32 mouse cellular contexts compared by ENCODE assay signal in the genomic region with DNA sequence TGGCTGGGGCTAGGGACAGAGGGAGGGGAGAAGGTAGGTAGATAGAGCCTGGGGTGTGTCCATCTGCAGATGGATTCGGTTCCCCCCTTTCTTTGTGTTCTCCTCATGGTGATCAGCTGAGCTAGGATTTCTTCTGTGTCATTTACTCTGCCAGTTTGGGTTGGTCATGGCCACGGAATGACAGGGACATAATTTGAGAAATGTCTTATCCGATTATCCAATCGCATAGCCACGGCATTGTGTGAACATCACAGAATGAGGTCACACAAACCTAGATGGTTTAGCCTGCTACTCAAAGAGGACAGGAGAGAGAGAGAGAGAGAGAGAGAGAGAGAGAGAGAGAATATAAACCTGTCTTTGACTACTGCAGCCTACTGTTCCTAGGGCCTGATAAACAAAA. TPM values are rescaled to one million over a fixed set of nuclear protein-coding genes. Genes with fewer than 3 reads are reported as not detected.
A peak's percentile ranks its signal among the peaks of the same experiment; 100 is the strongest.
DNase-seq lines count a peak whose midpoint lies in the region; ATAC-seq and TF ChIP-seq lines count a peak whose summit lies in the region.
"Had no signal": no experiment of that assay in that cellular context is flagged by ENCODE, and none has a peak within 500 bp of the region (broad histone marks: within the 10 kb centered on the region; RNA-seq: fewer than 3 reads in every experiment).

No protein-coding gene starts in this region.

- 68% methylated on average over 5 of the region's 5 CpGs for WGBS in liver, adult 2 months
- WGBS in liver, embryonic 12.5 days (ENCODE audit: insufficient replicate concordance): 70% methylated on average over 5 of the region's 5 CpGs
- 83% methylated on average over 5 of the region's 5 CpGs for WGBS in forebrain, embryonic 14.5 days

- DNase-seq in cerebellum, postnatal 10 days: peak; percentile 17
- DNase-seq in cerebellum, postnatal 14 days: no peak
- DNase-seq in liver, adult 2 months (ENCODE audit: extremely low read depth, low read depth, low spot score): no peak
- DNase-seq in naive thymus-derived CD4-positive, alpha-beta T cell, adult 2 months (ENCODE audit: low read depth): peak; percentile 12
- DNase-seq in right cerebral cortex, adult 18-20 months: no peak
- no peak for DNase-seq in forebrain, embryonic 14.5 days (ENCODE audit: low spot score)
- DNase-seq: adrenal gland, adult 8-10 months; adrenal gland, postnatal 36 days; B cell, adult 2 months; cerebellum, adult 18-20 months; cerebellum, adult 9-10 months; cerebellum, postnatal 36 days; embryo, embryonic 11 days; gastrocnemius, postnatal 10 days; gastrocnemius, postnatal 36 days; heart, adult 2 months; heart, postnatal 14 days; heart, postnatal 4 days had no signal

- no peak for ATAC-seq in liver, embryonic 12.5 days
- ATAC-seq in forebrain, embryonic 14.5 days: no peak
- ATAC-seq: forebrain, embryonic 16.5 days; hindbrain, postnatal 0 days had no signal

- no peaks in the 10 kb centered on the region for H3K9me3 ChIP-seq in liver, embryonic 12.5 days (replicated peaks)
- H3K9me3 ChIP-seq in forebrain, embryonic 14.5 days (replicated peaks; ENCODE audit: control insufficient read depth, low read length): no peaks in the 10 kb centered on the region
- H3K9me3 ChIP-seq: embryonic facial prominence, embryonic 10.5 days; embryonic facial prominence, embryonic 13.5 days; forebrain, embryonic 12.5 days; G1E; heart, embryonic 10.5 days; heart, embryonic 13.5 days had no signal

- H3K9ac ChIP-seq in liver, adult 2 months (ENCODE audit: low read depth, low read length): 0 out of 2 replicates have a peak overlapping the region, but pooled peaks have one; percentile 11
- H3K9ac ChIP-seq in liver, embryonic 12.5 days: no peak overlapping the region
- H3K9ac ChIP-seq in forebrain, embryonic 14.5 days (ENCODE audit: low read length): no peak overlapping the region
- H3K9ac ChIP-seq: embryonic facial prominence, embryonic 13.5 days; forebrain, embryonic 12.5 days; heart, embryonic 13.5 days; hindbrain, embryonic 14.5 days had no signal

- no peaks in the 10 kb centered on the region for H3K79me2 ChIP-seq in liver, adult 2 months (ENCODE audit: control insufficient read depth, insufficient read depth, low read length)

- peak overlapping the region; percentile 64 for H3K27ac ChIP-seq in liver, adult 2 months (replicated peaks; ENCODE audit: insufficient read depth, low read depth, low read length)
- no peak overlapping the region for H3K27ac ChIP-seq in liver, embryonic 12.5 days
- no peak overlapping the region for H3K27ac ChIP-seq in forebrain, embryonic 14.5 days (ENCODE audit: low read depth, low read length)
- H3K27ac ChIP-seq: embryonic facial prominence, embryonic 10.5 days; embryonic facial prominence, embryonic 13.5 days; forebrain, embryonic 12.5 days; heart, adult 2 months; heart, embryonic 10.5 days; heart, embryonic 13.5 days; hindbrain, embryonic 14.5 days; hindbrain, postnatal 0 days had no signal

- H3K4me2 ChIP-seq in liver, embryonic 12.5 days: no peak overlapping the region
- no peak overlapping the region for H3K4me2 ChIP-seq in forebrain, embryonic 14.5 days (ENCODE audit: low read length)
- H3K4me2 ChIP-seq: embryonic facial prominence, embryonic 13.5 days; forebrain, embryonic 12.5 days; heart, embryonic 13.5 days; hindbrain, embryonic 14.5 days had no signal

- TF ChIP-seq CTCF in liver, adult 2 months (IDR thresholded peaks at IDR 0.05; ENCODE audit: low read depth, low read length): no peak

- no peak for TF ChIP-seq POLR2A in liver, adult 2 months (IDR thresholded peaks at IDR 0.05; ENCODE audit: extremely low read depth, insufficient read depth, low read length)

- no peaks in the 10 kb centered on the region for H3K27me3 ChIP-seq in liver, adult 2 months (ENCODE audit: control insufficient read depth, insufficient read depth, low read length)
- peaks cover 10% of the 10 kb centered on the region; the same call in 1 of the 2 replicates for H3K27me3 ChIP-seq in liver, embryonic 12.5 days (replicated peaks)
- H3K27me3 ChIP-seq in forebrain, embryonic 14.5 days (replicated peaks; ENCODE audit: control insufficient read depth, insufficient read depth, low read length): no peaks in the 10 kb centered on the region
- H3K27me3 ChIP-seq: embryonic facial prominence, embryonic 13.5 days; forebrain, embryonic 12.5 days; heart, embryonic 13.5 days had no signal

- H3K4me1 ChIP-seq in liver, adult 2 months (ENCODE audit: control insufficient read depth, insufficient read depth, low read length): peaks cover 15% of the 10 kb centered on the region
- H3K4me1 ChIP-seq in liver, embryonic 12.5 days: no peaks in the 10 kb centered on the region
- no peaks in the 10 kb centered on the region for H3K4me1 ChIP-seq in forebrain, embryonic 14.5 days (ENCODE audit: control insufficient read depth, insufficient read depth, low read length)

- H3K4me3 ChIP-seq in liver, adult 2 months (ENCODE audit: insufficient read depth, low read depth, low read length): no peak overlapping the region
- no peak overlapping the region for H3K4me3 ChIP-seq in liver, embryonic 12.5 days
- no peak overlapping the region for H3K4me3 ChIP-seq in forebrain, embryonic 14.5 days (ENCODE audit: low read depth, low read length)
- H3K4me3 ChIP-seq: embryonic facial prominence, embryonic 10.5 days; embryonic facial prominence, embryonic 13.5 days; erythroblast, embryonic 14.5 days; forebrain, embryonic 12.5 days; heart, adult 2 months; heart, embryonic 10.5 days; heart, embryonic 13.5 days had no signal

- H3K36me3 ChIP-seq in liver, adult 2 months (ENCODE audit: control insufficient read depth, insufficient read depth, low read length): peaks cover 10% of the 10 kb centered on the region
- H3K36me3 ChIP-seq in liver, embryonic 12.5 days: no peaks in the 10 kb centered on the region
- H3K36me3 ChIP-seq in forebrain, embryonic 14.5 days (ENCODE audit: control insufficient read depth, insufficient read depth, low read length): no peaks in the 10 kb centered on the region
- H3K36me3 ChIP-seq: embryonic facial prominence, embryonic 10.5 days; embryonic facial prominence, embryonic 13.5 days; forebrain, embryonic 12.5 days; G1E had no signal

RNA-seq across cellular contexts. Expression of gene Slc47a2, which starts 12.7 kb away (rescaled TPM):
- total RNA-seq in liver, adult 2 months (2014; rRNA removed): not detected in 2 replicates
- not detected in 2 replicates for polyA plus RNA-seq in liver, adult 2 months (2012; rRNA removed)
- 0.12 TPM in 1 of 2 replicates, not detected in the other for polyA plus RNA-seq in liver, embryonic 12.5 days (2016; fragmentation: Nextera tagmentation; extraction: Ambion mirVana)
- not detected in 2 replicates for polyA plus RNA-seq in forebrain, embryonic 14.5 days (2014; fragmentation: Nextera tagmentation; extraction: Ambion mirVana)
- total RNA-seq: adrenal gland, adult 8-10 months; adrenal gland, postnatal 36 days; G1E; gastrocnemius, adult 18-20 months; gastrocnemius, postnatal 10 days; gastrocnemius, postnatal 36 days; granulocyte monocyte progenitor cell, adult 5-6 weeks; heart, adult 2 months; heart, postnatal 14 days had no signal
- polyA plus RNA-seq: embryonic facial prominence, embryonic 10.5 days; embryonic facial prominence, embryonic 13.5 days; erythroblast, embryonic 14.5 days; forebrain, embryonic 12.5 days; forebrain, embryonic 16.5 days; G1E; heart, embryonic 10.5 days; heart, embryonic 13.5 days; hindbrain, embryonic 11.5 days; hindbrain, embryonic 14.5 days had no signal

RNA-seq across cellular contexts. Expression of gene Slc47a1, which starts 22.8 kb away (rescaled TPM):
- 160 and 169 TPM in 2 replicates for total RNA-seq in liver, adult 2 months (2014; rRNA removed)
- polyA plus RNA-seq in liver, adult 2 months (2012; rRNA removed): 151 and 163 TPM in 2 replicates
- 2.5 TPM in 2 replicates for polyA plus RNA-seq in liver, embryonic 12.5 days (2016; fragmentation: Nextera tagmentation; extraction: Ambion mirVana)
- 0.14 TPM in 1 of 2 replicates, not detected in the other for polyA plus RNA-seq in forebrain, embryonic 14.5 days (2014; fragmentation: Nextera tagmentation; extraction: Ambion mirVana)
- total RNA-seq: granulocyte monocyte progenitor cell, adult 5-6 weeks had no signal
- polyA plus RNA-seq: erythroblast, embryonic 14.5 days; forebrain, embryonic 12.5 days; G1E; hindbrain, embryonic 14.5 days had no signal

Comparison
In these comparisons a context has a peak if more than half of its experiments do, and no peak if none do; other contexts are left out.
1. DNase-seq: peak in cerebellum, postnatal 10 days (2 of 2) and naive thymus-derived CD4-positive, alpha-beta T cell, adult 2 months (single experiment); none in cerebellum, postnatal 14 days (0 of 2), liver, adult 2 months (single experiment), right cerebral cortex, adult 18-20 months (single experiment) and forebrain, embryonic 14.5 days (single experiment).
2. RNA of gene Slc47a1, which starts 22.8 kb away (polyA plus RNA-seq): 151 to 163 TPM in liver, adult 2 months; 2.5 TPM in liver, embryonic 12.5 days and 0.14 TPM in forebrain, embryonic 14.5 days; every median in the first group is over 10 times any median in the second.